Mouse (Mus musculus) adrenal gland, postnatal 36 days (tissue): ENCODE measurements at regions not wholly inside any gene's neighbourhood (a gene's known extent, or its start where the extent isn't known, plus 50 kb on each side); places are given as distances from the start of the nearest gene placed in this dataset.

Source experiments
- DNase-seq, 2 experiments: peaks; one replicate each; pipeline ENCODE4 v3.0.0; 2021; ENCODE audit warnings: mixed read lengths in 1 of 2

DNA sequence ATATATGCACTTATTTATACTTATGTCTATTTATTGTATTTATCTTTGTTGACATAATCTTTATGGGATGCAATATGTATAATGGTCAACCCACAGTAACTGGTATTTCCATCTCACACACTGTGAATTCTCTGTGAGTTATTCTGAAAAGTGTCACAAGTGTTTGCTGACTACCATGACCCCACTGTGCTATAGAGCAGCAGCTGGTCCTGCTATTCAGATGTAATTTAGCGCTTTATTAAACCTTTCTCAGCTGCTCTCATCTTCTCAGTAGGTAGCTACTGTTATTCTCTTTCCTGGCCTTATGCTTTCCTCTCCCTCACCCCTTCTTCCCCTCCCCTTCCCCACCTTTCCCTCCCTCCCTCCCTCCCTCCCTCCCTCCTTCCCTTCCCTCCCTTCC lies 296.0 kb upstream of the Dusp10 start:
- no peak for DNase-seq

DNA sequence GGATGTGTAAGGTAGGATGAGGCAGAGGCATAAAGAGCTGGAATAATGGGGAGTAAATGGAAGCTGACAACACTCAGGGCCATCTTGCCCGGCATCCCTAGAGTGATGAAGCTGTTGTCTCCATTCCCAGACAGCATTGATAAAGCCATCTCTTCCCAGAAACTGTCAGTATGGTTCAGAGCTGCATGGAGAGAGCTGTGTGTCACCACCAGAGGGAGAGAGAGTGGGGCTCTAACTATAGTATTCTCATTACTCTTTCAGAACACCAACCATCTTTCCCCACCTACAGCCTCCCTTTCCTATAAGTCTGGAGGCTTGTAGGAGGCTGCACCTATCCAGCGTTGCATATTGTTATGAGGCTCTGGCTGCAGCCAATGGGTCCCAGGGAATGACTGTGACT lies 264.0 kb upstream of the Dusp10 start:
- no peak for DNase-seq

DNA sequence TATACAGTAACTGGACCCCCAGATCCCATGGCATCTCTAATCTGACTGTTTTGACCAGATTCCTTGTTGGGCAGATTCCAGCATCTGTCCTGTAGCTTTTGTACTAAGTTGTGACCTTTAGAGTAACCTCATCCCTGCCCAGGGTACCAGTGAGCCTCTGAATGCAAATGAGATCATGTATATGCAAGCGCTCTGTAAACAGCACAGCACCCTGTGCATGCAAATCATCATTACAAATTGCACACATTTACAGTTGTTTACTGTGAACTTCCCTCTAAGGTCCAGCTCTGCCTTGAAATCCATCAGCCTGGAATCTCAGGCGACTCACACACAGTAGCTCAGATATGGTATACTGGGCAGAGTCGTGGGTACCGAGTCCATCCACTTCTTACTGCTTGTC lies 258.6 kb upstream of the Dusp10 start:
- no peak for DNase-seq

DNA sequence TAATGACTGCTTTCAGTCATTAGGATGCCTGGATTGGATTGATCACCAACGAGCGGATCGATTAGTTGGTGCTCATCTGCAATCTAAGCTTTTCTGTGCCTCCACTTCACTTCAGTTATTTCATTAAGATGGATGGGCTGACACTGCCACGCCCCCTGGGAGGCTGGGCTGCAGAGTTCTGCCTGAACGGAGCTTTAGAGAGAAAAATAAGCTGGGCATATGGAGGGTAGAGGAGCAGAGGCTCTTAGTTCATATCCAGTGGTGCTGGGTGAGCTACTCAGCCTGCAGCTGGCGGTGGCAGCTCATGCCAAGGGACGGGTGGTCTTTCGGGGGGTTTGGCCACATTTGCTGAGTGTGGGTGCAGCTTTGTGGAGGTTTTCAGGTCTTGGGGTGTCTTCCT lies 256.4 kb upstream of the Dusp10 start:
- DNase-seq = no peak

DNA sequence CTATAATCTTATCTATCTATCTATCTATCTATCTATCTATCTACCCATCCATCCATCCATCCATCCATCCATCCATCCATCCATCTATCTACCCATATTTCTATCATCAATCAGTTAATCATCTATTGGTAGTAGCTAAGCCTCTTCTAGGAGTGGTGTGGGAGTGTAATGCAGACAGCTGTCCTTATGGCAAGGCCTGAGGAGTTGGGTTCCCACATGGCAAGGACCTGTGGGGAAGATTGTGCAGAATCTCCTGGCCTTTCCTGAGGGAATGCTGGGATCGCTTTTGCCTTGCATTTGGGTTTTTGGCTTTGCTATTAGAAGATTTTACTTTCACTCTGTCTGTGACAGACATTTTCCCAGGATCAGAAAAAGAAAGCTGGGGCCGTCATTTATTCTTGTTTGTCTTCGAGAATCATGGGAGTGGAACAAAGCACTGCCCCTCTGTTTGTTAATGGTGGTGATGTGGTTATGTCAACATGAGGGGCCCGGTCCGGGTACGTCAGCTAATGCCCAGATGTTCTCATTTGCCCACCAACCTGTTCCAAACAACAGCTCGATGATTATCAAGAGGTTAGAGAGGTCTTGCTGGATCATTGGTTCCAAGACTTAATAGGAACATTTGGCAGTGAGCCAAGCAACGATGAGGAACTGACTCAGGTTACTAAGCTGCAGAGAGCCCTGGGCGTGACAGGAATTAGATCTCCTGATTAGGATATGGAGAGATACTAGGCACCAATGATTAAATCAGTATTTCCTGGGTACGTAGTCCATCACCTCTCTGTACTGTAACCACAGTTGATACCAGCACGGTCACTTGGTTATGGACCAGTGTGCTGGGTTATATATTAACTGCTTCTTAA lies 249.0 kb upstream of the Dusp10 start:
- DNase-seq = no peak

DNA sequence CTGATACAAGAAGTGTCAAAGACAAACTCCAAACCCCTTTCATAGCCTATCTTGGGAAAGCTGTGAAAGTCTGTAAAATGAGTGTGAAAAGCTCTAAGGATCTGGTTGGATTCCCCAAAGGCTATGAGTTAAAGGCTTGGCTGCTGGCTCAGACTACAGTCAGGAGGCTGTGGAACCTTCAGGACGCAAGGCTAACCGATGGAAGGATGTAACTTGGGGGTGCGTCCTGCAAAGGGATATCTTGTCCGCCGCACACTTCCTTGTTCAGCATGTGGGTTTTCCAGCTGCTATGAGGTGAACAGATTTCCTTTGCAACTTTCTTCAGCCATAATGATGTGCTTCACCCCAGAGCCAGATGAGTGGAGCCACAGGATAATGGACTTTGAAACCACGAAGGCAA lies 240.3 kb upstream of the Dusp10 start:
- no peak for DNase-seq

DNA sequence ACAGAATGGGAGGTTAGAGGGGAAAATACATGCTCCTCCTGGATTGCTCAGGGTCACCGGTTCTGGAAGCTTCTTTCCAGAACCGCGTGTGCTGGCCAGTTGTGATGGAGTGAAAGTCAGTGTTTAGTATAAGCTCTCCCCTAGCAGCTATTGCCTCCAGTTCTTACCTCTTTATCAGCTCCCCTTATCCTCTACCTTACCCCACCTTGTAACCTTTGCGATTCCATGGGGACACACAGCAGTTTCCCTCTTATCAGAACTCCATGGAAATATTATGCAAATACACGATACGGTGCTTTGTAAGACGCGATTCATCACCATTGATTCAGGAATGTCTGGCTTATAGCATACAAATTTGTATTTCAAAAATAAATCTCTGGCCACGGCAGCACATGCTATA lies 232.9 kb upstream of the Dusp10 start:
- DNase-seq = no peak

DNA sequence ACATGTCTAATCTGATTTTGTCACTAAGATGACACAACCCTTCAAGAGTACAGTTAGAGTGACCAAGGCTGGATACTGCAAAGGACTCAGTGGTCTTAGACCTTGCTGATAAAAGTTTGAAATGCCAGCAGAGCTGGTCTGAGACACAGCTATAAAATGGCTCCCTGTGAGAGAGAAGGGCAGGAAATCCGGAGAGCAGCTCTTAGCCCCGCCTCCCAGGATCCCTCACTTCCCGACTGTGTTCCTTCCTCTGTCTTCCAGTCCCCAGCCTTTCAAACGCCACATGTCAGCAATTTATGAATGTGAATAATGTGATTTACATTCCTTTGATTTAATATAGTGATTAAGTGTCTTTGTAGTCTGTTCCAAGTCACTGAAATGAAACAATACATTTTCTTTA lies 232.3 kb upstream of the Dusp10 start:
- DNase-seq = no peak

DNA sequence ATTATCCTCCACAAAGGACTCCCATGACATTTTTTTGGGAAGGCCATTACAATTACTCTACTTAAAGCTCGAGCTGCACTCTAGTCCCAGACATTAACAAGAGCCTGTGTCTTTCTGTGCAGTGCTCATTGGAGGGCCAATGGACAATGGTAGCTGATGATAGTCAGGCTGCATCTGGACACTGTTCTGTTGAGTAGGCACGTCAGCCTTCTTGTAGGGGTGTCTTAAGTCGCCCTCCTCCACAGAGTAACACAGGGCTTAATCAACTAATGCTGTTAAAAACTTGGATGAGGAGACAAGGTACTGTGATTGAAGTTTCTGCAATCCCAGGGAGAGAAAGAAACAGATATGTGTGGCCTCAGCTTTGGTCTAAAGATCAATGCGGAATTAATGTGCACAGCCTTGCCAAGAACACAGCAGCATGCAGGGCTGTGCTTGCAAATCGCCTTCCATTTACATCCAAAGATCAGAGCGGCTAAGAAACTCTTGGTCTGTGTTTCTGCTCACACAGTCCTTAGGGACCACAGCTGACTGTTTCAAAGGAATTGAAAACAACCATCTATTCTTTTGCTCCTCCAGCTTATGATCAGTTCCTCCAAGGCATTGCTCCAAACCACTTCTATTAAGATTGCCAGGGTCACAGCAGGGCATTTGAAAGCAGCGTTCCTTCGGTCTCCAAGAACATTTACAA lies 229.5 kb upstream of the Dusp10 start:
- DNase-seq = no peak

DNA sequence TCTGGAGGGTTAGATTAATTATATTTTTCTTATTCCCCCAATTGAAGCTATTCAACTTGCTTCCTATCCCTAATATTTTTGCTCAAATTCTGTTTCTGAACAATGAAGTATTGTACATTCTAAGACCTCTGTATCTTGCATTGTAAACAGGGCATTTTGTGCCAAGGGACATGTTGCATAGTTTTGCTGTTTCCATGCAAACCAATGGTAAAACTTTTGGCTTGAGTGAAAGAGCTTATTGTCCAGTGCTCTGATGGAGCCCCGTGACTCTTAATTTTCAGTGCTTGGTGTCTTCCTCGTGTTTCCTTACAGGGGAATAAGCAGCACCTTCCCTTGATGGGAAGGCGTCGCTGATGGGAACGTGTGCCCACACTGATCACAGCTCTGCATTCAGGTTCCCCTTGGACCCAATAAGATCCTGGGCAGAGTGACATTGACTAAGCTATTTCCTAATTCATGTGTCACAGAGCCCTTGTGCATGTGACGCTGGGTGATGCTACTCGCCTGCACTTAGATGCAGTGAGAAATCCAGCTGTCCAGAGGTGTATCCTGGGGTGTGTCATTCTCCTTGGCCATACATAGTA lies 220.8 kb upstream of the Dusp10 start:
- no peak for DNase-seq

DNA sequence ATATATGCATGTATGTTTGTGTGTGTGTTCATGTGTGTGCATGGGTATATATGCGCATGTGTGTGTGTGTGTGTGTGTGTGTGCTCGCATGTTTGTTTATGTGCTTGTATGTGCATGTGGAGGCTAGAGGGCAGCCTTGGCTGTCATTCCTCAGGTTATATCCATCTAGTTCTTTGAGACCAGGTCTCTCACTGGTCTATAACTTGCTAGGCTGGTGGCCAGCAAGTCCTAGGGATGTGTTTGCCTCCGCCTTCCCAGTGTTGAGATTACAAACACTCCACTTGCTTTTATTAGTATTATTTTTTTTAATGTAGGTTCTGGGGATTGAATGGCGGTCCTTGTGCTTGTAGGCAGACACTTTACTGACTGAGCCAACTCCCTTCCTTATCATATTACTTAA lies 219.8 kb upstream of the Dusp10 start:
- no peak for DNase-seq

DNA sequence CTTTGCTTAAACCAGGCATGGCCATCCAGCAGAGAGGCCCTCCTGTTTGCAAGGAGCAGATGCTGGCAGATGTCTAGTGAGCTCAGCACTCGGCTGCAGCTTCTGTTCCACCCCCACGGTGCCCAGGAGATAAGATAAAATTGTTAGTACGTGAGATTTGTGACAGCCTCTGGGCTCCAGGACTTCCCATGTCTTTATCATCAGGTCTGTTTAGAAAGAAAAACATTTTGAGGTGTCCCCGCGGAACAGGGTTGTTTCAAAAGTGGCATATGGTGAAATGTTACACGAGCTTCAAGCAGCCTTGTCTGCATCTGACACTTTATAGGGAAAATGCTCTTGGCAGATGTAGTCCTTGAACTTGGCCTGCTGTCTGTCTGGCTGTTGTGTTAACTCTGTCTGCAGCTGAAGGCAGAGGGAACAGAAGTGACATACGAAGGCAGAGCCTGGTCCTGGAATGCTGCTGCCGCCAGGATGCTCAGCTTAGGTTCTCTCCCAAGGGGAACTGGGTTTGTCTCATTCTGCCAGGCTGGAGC lies 219.1 kb upstream of the Dusp10 start:
- no peak for DNase-seq

DNA sequence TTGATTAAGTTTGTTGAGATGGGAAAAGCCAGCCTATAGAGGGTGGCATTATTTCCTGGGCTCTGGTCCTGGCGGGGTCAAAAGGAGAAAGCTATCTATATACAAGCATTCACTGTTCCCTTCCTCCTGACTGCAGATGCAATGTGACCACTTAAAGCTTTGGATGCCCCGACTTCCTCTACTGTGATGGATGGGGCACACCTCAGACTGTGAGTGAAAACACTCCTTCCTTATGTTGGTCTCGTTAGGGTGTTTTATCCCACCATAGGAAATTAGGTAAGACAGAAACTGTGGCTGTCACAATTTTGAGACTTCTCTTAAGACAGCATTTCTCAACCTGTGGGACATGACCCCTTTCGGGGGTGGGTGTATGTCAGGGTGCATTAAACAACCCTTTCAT lies 210.8 kb upstream of the Dusp10 start:
- DNase-seq = no peak

DNA sequence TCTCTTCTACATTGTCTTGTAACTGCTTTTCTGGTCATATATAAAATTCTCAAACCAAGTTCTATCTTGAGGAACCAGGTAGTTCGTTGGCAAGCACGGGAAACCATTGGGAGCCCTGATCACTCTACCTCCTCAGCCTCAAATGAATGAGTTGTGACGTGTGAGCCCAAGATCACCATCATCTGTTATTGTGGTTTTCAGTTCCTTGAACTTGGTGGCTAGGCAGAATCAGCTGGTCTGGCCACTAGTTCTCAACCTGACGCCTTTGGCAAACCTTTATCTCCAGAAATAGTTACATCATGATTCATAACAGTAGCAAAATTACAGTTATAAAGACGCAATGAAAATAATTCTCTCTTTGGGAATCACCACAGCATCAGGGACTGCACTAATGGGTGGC lies 209.7 kb upstream of the Dusp10 start:
- no peak for DNase-seq

DNA sequence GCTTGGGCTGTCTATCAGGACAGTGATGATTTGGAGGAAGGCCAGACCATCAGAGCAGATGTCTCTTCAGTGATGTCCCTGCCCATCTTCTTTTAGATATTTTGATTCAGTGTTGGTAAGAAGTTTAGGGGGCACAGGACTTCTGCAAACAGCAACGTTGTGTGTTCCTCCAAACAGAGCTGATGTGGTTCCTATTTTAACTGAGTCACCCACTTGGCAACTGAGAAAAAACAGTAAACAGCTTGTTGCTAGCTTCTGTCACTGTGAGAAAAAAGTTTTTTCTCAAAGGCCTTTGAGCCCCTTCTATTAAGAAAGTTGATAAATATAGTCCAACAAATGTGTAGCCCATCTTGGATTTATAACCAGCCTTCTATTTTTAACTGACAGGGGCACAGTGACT lies 209.3 kb upstream of the Dusp10 start:
- DNase-seq = no peak

DNA sequence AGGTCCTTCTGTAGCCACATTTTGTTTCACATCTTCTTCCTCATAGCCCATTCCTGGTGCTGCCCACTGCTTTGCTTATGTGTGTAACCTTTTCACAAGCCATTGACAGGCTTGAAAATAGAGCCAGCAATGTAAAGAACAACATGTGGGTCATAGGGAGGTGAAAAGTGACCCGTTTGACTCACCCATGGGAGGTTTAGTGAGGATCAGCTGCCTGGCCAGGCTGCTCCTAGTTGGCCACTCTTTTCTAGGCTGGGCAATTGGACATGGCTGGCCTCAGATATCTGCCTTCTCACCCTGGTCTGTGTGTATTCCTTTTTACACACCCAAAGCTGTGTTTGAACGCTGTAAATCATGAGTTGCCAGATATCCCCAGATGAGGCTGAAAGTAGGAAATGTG lies 208.8 kb upstream of the Dusp10 start:
- DNase-seq = no peak

DNA sequence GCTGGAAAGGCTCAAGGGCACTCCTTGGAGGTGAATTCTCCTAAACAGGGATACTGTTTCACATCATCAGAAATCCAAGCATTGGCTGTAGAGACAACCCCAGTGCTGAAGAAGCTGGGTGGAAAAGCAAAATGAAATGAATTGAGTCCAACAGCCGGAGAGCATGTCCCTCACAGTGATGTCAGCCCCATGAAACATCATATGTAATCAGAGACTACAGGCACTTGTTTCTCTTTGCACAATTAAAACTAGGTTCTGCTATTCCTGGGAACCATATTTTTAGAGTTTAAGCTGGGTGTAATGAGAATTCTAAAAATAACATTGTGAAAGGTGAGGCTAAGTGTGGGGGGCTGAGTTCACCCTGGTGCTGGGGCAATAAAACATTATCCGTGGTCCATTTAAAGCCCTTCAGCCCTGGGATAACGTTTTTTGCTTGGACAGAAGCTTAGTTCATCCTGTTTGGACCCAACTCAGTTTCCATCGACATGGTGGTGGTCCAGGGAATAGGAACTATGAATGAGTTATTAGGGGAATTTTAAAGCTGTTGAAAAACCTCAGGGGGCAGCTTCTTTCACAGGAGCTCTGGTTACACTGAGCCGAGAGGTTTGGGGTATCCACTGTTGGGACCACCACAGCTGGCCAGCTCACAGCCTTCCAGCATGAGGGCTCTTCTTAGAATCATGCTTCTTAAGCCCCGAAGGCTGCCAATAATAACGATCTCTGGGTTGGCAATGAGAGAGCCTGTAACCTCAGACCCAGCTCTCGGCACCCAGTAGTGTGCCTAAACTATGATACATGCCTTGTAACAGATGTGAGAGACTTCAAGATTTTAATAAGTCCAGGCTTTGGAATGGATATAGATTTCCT lies 206.0 kb upstream of the Dusp10 start:
- no peak for DNase-seq

DNA sequence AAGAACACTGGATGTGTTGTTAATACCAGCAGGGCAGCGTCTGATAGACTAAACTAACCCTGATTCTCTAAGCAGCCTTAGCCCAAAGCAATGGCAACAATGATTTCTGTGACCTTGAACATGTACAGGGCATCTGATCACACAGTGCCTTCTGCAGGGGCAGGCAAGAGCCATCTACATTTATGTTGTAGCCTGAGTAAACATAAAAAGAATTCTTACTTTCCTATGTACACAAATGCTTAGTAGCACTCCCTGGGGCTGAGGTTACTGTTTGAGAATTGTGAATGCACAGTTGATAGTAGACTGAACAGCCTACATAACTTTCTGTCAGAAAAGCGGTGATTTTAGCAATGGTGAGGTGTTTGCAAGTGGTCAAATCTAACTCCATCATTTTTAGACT lies 204.9 kb upstream of the Dusp10 start:
- no peak for DNase-seq

DNA sequence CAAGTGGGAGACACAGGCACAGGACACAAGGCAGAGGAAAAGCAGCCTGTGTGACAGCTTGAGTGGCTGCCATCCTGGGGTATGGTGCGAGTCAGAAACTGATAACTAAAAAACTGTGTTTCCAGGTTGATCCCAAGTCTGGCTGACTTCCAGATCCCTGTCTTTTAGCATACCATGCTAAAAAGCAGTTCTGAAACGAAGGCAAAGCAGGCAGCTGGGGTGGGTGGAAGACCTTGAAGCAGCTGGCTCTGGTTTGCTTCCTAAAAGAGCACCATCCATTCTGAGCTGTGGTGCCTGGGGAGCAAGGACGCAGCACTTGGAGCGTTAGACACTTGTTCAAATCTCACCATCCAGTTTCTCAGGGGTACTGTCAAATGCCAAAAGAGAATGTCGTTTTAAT lies 192.5 kb upstream of the Dusp10 start:
- peak in 1 of 2 experiments; percentile 11 for DNase-seq

DNA sequence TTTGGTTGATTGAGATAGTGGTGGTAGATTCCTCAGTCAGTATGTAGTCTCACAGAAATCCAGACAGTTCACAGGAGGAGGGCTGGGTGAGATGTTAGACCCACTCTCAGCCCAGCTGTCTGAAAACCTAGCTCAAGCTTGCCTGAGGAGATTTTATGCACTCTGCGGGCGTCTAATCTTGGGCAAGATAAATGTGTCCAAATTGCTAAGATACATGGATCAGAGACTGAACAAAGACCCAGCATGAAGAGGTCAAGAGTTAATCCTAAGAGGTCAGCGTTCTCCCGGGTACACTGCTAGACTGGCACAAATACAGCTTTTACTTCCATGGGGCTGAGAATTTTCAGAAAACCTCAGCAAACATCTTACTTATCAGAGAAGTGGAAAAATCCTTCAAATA lies 186.8 kb upstream of the Dusp10 start:
- no peak for DNase-seq

DNA sequence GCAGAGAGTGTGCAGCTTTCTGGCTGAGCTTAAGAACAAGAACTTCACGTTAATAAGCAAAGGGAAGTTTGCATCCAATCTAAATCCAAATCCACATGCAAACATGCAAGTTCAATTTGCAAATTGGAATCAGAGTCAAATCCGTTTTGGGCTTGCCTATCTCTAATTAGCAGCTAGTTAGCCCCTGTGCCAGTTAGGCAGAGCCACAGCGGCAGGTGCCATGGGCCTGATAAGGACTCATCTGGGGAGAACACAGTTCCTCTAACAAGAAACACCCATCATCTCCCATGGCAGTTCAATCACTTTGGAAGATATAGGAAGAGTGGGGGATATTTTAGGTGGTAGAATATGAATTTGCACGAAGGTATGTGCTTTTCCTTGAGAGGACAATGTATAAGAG lies 168.0 kb upstream of the Dusp10 start:
- no peak for DNase-seq

DNA sequence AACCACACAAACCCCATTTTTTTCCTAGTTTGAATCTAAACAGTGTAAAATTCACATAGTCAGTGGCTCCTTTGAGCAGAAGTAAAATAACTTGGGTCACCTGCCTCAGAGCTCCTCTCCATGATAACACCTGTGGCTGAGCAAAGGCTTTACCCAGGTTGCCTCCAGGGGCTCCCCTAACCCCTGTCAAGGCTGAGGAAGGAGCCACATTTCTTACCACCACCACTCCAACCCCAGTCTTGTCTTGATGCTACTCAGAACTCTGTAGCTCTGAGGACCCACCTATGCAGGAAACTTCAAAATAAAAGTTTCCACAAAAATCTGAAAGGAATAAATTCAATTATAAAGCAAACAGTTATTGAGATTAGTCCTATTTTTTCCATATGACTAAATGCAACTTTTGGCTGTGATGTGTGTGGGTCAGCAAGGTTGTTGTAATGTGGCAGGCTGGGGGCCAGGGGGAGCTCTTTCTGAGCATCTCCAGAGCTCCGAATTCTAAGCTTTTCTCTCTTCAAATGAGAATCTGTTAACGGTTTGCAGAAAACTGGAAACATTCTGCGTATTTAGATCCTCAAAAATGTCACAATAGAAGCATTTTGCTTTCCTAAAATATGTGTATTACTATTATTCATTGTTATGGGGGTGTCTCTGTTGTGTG lies 159.0 kb upstream of the Dusp10 start:
- peak; percentile 16 to 54 for DNase-seq
